Mouse (Mus musculus): ENCODE measurements around the gene Sbk2. TPM values are rescaled to one million over a fixed set of nuclear protein-coding genes. Genes with fewer than 3 reads are reported as not detected.

Sbk2 gene
- total RNA-seq, 2 experiments from 2014 or later, result not detected

GRCm38 (mm10) chr7:4963527-4963926 lies 679 bp downstream of the Sbk2 start:
- intact Hi-C loops (cut with DNase I), result no loop called here
- DNase-seq (ENCODE audit: extremely low spot score in 1 of 2, low spot score in 2 of 2), result no peak

GRCm38 (mm10) chr7:4957361-4957760 lies 6.8 kb downstream of the Sbk2 start:
- no peak for DNase-seq (ENCODE audit: extremely low spot score in 1 of 2, low spot score in 2 of 2)
- intact Hi-C loops (cut with DNase I), result no loop called here

GRCm38 (mm10) chr7:4953815-4954445 lies 10.3 kb downstream of the Sbk2 start:
- intact Hi-C loops (cut with DNase I), result no loop called here
- DNase-seq (ENCODE audit: extremely low spot score in 1 of 2, low spot score in 2 of 2), result no peak

GRCm38 (mm10) chr7:4950561-4951342 lies 13.5 kb downstream of the Sbk2 start:
- DNase-seq (ENCODE audit: extremely low spot score in 1 of 2, low spot score in 2 of 2), result no peak
- intact Hi-C loops (cut with DNase I), result no loop called here

GRCm38 (mm10) chr7:4948386-4948785 lies 15.8 kb downstream of the Sbk2 start:
- intact Hi-C loops (cut with DNase I), result no loop called here
- DNase-seq (ENCODE audit: extremely low spot score in 1 of 2, low spot score in 2 of 2), result no peak

- intact Hi-C loops (cut with DNase I), result no loop called here
- DNase-seq (ENCODE audit: extremely low spot score in 1 of 2, low spot score in 2 of 2), result no peak
Observed at GRCm38 (mm10) chr7:4947855-4948254, 16.4 kb downstream of the Sbk2 start.

GRCm38 (mm10) chr7:4943223-4943815 lies 20.9 kb downstream of the Sbk2 start:
- peak; percentile 85 to 92 for DNase-seq (ENCODE audit: extremely low spot score in 1 of 2, low spot score in 2 of 2)
- intact Hi-C loops (cut with DNase I), result loop anchor here (5.0 kb wide), 2 partner anchors 76 to 104 kb away; no protein-coding TSS in a partner anchor

- intact Hi-C loops (cut with DNase I), result loop anchor here (5.0 kb wide), 2 partner anchors 75 to 105 kb away; no protein-coding TSS in a partner anchor
- DNase-seq (ENCODE audit: extremely low spot score in 1 of 2, low spot score in 2 of 2), result no peak
Observed at GRCm38 (mm10) chr7:4942673-4943072, 21.5 kb downstream of the Sbk2 start.

GRCm38 (mm10) chr7:4940068-4940479 lies 24.1 kb downstream of the Sbk2 start:
- intact Hi-C loops (cut with DNase I), result loop anchor here (5.0 kb wide), 2 partner anchors 73 to 107 kb away; no protein-coding TSS in a partner anchor
- peak; percentile 63 to 77 for DNase-seq (ENCODE audit: extremely low spot score in 1 of 2, low spot score in 2 of 2)

GRCm38 (mm10) chr7:4938456-4938855 lies 25.8 kb downstream of the Sbk2 start:
- intact Hi-C loops (cut with DNase I), result no loop called here
- peak in 1 of 2 experiments; percentile 77 for DNase-seq (ENCODE audit: extremely low spot score in 1 of 2, low spot score in 2 of 2)

GRCm38 (mm10) chr7:4937392-4937791 lies 26.8 kb downstream of the Sbk2 start:
- intact Hi-C loops (cut with DNase I), result no loop called here
- DNase-seq (ENCODE audit: extremely low spot score in 1 of 2, low spot score in 2 of 2), result no peak

- intact Hi-C loops (cut with DNase I), result no loop called here
- DNase-seq (ENCODE audit: extremely low spot score in 1 of 2, low spot score in 2 of 2), result no peak
Observed at GRCm38 (mm10) chr7:4936832-4937231, 27.4 kb downstream of the Sbk2 start.

- intact Hi-C loops (cut with DNase I), result no loop called here
Observed at GRCm38 (mm10) chr7:4934160-4934914, 29.9 kb downstream of the Sbk2 start.

GRCm38 (mm10) chr7:4933103-4933502 lies 31.1 kb downstream of the Sbk2 start:
- no peak for DNase-seq (ENCODE audit: extremely low spot score in 1 of 2, low spot score in 2 of 2)
- intact Hi-C loops (cut with DNase I), result no loop called here

More at GRCm38 (mm10) chr7:4934160-4934914, 29.9 kb downstream of the Sbk2 start:
- no peak for DNase-seq (ENCODE audit: extremely low spot score in 1 of 2, low spot score in 2 of 2)

- DNase-seq (ENCODE audit: extremely low spot score in 1 of 2, low spot score in 2 of 2), result no peak
- intact Hi-C loops (cut with DNase I), result no loop called here
Observed at GRCm38 (mm10) chr7:4928323-4928722, 35.9 kb downstream of the Sbk2 start.

GRCm38 (mm10) chr7:4927711-4928110 lies 36.5 kb downstream of the Sbk2 start:
- intact Hi-C loops (cut with DNase I), result no loop called here

GRCm38 (mm10) chr7:4926849-4927248 lies 37.4 kb downstream of the Sbk2 start:
- no peak for DNase-seq (ENCODE audit: extremely low spot score in 1 of 2, low spot score in 2 of 2)
- intact Hi-C loops (cut with DNase I), result no loop called here

More at GRCm38 (mm10) chr7:4927711-4928110, 36.5 kb downstream of the Sbk2 start:
- no peak for DNase-seq (ENCODE audit: extremely low spot score in 1 of 2, low spot score in 2 of 2)

GRCm38 (mm10) chr7:4925441-4926381 lies 38.5 kb downstream of the Sbk2 start, which contains the start of gene Ssc5d:
Gene Ssc5d, plus strand, starts transcription at chr7:4925785.
- intact Hi-C loops (cut with DNase I), result no loop called here
- peak in 1 of 2 experiments; percentile 66 for DNase-seq (ENCODE audit: extremely low spot score in 1 of 2, low spot score in 2 of 2)
